Mouse (Mus musculus): ENCODE data around the gene Clp1.
"Not testable (repeated sequence)": the region's sequence is repeated elsewhere in the genome, so short reads cannot be mapped to it uniquely, and the experiment has no call there.

The Clp1 gene

DNA sequence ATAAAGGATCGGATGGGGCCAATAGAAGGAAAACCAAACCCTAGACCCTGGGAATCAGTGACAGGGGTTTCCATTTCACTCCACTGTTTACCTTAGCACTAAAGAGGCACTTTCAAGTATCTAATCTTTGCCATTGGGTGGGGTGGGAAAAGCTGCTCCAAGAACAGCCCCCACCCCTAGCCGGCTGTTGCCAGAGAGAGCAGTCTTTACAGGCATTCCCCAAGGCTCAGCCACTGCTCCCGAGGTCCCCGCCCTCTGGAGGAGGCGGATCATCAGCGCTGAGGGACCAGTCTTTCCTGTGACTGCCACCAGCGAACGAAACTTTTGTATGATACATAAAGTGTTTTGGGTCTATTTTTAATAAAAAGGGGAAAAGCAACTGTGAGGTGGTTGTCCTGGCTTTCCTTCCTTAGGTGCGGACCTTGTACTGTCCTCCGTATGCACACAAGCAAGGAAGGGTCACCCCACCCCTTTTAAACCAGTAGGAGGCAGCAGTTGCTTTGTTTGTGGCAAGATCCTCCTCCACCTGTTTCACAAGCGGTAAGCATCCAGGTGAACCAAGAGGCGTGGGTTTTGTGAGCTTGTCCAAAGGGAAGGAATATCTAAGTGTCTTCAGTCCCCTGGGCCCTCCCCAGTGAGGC lies 11.2 kb upstream of the Clp1 start:
- peak; percentile 76 for DNase-seq

DNA sequence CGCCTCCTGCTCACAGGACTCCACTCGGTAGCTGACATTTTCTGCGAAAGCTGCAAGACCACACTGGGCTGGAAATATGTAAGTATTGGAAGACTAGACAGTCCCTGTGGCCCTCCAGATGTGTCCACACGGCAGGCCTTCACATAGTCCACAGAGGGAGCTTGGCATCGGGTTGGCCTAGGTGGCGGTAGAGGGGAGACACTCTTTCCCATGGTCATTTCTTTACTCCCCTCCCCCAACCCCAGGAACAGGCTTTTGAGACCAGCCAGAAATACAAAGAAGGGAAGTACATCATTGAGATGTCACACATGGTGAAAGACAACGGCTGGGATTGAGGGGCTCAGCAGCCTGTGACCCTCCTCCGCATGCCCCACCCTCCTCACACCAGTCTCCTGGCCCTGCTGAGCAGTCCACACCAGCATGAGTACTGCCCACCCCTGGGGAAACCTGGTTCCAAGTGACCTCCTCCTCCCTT lies 10.3 kb upstream of the Clp1 start:
- peak; percentile 52 for DNase-seq

DNA sequence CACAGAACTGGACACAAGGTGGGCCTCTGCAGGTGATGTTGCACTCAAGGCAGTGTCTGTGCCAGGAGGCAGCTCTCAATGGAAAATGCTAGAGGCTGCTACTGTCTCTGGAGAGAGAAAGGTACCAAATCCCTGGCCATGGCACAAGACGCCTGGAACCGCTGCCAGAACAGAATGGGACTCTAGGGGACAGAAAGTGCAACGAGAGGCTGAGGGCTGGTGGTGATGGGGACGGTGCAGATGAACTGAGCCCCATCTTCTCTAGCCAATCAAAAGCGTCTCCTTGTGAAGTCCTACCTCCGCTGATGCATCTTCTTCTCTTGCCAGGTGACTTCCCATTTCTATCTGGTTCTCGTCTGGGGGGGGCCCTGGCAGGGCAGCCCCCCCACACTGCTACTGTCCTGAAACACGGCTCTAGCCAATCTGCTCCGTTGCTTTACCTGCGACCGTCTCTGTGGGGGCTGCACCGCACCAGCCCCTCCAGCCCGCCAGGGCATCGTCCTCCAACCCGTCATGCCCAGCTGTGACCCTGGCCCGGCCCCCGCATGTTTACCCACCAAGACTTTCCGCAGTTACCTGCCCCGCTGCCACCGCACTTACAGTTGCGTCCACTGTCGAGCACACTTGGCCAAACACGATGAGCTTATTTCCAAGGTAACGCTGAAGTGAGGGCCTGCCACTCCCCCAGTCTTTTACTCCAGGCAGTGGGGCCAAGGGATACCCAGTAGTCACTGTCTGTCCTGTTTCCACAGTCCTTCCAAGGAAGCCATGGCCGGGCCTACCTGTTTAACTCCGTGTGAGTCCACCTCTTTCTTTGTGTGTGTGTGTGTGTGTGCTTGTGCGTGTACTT lies 9.4 kb upstream of the Clp1 start:
- peak; percentile 45 for DNase-seq

DNA sequence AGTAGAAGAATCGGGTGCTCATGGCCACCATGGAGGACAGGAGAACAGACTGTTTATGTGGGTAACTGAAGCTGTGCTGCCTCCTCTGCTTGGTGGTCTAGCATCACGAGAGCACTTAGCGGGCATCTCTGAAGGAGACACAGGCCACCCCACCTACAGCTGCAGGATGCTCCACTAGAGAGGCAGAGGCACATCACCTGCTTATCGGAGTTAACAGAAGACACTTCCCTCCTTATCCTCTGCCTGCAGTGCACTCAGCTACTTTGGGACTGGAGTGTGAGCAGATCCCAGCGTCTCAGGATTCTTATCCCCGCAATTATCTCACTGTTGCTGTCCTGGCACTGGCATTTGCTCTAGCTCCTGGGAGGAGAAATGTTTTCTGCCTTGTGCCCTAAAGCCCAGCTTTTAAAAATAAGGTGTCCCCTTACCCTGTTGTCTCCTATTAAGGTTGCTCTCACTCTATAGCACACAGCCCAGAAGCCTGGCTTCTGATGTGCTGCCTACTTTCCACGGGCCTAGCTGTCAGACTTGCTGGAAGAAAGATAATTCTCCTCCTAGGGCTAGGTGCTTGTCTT lies 8.3 kb upstream of the Clp1 start:
- DNase-seq, result peak; percentile 89

GRCm38 (mm10) chr2:84734919-84735318 lies 7.8 kb upstream of the Clp1 start:
- DNase-seq, result peak; percentile 60

- peak; percentile 51 for DNase-seq
Measured at GRCm38 (mm10) chr2:84734351-84734864, 7.3 kb upstream of the Clp1 start.

- DNase-seq, result peak; percentile 88
Measured at GRCm38 (mm10) chr2:84733579-84734300, 6.6 kb upstream of the Clp1 start, which contains the start of gene Ypel4. Gene Ypel4, plus strand, starts transcription at chr2:84734058.

DNA sequence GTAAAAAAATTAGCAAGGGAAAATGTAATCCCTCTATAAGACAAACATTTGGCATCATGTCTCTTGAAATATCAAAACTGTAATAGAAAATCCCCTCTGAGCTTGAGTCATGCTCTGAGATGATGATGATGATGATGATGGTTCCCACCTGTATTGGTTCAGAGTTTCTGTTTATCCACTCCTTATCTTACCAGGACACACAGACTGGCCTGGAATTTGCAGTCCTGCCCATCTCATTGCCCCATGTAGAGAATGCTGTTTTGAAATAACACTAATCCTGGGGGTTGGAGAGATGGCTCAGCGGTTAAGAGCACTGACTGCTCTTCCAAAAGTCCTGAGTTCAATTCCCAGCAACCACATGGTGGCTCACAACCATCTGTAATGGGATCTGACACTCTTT lies 5.2 kb upstream of the Clp1 start:
- DNase-seq, result peak; percentile 51

GRCm38 (mm10) chr2:84731206-84731605 lies 4.1 kb upstream of the Clp1 start:
- DNase-seq, result no peak

- not testable (repeated sequence) for DNase-seq
Measured at GRCm38 (mm10) chr2:84728191-84728590, 1.0 kb upstream of the Clp1 start.

DNA sequence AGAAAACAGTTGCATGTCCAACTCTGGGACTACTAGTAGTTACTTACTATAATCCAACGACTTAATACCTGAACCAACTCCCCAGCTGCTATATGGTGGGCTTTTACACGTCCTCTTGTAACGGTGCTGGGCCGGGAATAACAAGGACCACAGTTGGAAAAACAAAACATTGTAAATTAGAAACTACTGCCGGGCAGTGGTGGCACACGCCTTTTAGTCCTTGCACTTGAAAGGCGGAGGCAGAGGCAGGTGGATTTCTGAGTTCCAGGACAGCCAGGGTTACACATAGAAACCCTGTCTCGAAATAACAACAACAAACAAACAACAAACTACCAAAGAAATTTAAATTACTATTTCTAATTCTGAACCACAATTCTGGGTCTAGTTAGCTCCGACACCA lies 434 bp downstream of the Clp1 start:
- DNase-seq, result no peak

DNA sequence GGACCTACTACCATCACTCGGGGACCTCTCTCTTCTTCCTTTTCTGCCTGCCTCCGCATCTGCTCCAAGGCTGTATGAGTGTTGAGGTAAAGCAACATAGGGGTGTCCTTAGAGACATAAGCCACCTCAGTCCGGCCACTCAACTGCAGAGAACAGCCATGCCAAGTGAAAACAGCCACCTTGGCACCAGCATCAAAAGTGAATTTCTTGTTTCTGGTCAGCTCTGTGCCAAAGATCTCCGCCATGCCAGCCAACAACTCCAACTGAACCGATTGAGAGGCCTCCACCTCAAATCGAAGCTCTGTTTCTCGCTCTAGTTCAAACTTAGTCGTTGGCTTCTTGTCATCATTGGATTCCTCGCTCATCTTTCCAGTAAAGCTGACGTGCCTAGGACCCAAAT lies 1.4 kb downstream of the Clp1 start:
- no peak for DNase-seq

- DNase-seq, result no peak
Measured at GRCm38 (mm10) chr2:84723856-84724255, 3.3 kb downstream of the Clp1 start.

DNA sequence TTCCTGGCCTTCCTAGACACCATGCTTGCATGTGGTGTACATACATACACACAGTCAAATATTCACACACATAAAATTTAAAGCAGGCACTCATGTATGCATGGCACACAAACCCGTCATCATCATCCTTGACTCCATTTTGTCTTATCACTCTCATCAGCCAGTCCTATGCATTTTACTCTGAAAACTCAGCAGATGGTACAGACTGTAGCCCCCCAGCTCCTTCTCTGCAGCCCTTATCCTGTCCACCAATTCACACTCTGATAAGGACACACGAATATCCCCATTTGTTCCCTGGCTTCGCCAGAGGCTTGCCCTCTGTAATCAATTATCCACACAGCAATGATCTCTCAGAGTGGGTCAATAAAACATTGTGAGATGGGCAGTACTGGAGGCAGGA lies 6.0 kb downstream of the Clp1 start:
- no peak for DNase-seq

GRCm38 (mm10) chr2:84720718-84721117 lies 6.4 kb downstream of the Clp1 start:
- DNase-seq, result no peak

GRCm38 (mm10) chr2:84717357-84717756 lies 9.8 kb downstream of the Clp1 start:
- no peak for DNase-seq

DNA sequence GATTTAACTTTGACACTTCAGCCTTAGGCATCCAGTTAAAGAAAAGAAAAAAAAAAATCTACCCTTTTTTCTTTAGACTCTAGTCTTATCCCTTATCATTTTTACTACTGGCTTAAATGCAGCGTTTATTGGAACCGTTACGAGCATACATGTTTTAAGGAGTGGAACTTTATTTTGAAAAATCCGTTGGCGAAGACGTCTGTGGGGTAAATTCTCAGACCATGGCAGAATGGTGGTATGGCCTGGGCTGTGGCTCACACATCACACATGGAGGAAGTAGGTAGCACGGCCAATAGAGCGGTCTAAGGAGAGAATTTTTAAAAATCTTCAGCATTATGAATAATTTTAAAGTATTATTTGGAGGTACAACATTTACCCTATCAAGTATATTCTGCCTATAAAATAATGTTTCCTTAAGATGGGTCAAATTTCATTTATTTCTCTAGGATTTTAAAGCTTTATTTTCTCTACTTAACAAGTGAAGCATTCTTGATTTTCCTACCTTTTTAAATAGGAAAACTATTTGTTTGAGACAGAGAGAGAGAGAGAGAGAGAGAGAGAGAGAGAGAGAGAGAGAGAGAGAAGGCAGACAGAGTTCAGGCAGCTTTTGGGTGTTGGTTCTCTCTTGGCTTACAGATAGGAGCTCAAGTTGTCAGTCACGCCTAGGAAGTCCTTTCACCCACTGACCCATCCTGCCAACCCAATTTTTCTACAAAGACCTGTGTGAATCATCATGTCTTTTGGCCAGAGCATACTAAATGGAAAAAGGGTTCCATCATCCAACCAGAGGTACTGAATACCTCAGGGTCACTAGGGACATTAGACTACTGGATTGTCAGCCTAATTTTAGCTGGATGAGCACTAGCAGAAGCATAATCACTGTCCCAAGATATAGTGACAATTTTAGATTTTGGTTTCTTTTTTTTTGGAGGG lies 10.5 kb downstream of the Clp1 start:
- peak; percentile 48 for DNase-seq

GRCm38 (mm10) chr2:84715562-84716361 lies 11.4 kb downstream of the Clp1 start:
- DNase-seq, result peak; percentile 86

DNA sequence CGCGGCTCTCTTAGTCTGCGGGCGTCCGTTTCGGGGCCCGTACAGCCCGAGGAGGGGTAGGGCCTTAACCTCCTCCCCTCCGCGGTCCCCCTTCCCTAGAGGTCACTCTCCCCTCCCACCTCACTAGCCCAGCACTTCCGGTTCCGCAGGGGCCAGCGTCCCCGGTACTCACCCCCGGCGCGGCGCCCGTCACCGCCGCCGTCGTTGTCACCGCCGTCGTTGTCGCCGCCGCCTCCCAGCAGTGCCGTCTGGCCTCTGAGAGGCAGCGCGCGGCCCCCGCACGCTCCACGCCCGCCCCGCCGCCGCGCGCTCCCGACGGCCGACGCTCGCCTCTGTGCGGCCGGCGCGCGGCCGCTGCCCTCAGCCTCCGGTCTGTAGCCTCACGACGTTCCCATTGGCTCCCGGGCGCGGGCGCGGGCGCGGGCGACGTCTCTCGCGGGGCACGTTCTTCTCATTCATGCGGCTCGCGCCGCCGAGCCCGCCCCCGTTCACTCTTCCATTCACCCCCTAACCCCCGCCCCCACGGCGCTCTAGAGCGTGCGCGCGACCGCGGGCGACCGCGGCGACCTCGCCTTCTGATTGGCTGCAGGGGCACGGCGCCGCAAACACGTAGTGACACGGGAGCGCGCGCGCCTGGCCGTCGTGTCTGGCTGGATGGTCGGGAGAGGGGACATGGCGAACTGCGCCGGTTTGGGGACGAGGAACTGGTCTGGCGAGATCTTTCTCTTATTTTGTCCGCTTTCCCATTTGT lies 12.2 kb downstream of the Clp1 start, which contains the start of gene Zdhhc5:
Gene Zdhhc5 (minus strand): TSS at position 370 of the 751 bp plus-strand sequence.
- peak; percentile 99 for DNase-seq

DNA sequence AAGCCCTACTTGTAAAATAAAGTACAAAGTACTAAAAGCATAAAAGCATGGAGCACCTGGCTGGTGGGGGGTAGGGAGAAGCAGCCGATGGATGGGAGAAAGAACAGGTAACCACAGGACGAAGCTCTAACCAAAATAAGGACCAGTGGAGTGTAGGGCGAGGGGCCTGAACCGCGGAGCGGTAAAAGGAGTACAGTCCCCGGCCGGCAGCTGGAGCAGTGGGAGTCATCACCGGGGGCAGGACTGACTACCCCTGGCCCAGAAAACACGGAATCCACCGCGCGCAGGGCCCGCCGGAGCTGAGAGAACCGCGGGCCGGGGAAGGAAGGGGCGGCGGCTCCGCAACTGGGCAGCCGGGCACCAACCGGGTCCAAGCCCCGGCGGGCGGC lies 12.7 kb downstream of the Clp1 start:
- no peak for DNase-seq

Measured in liver (tissue).